Mouse (Mus musculus) lung, postnatal 0 days (tissue): ENCODE data around the gene Rps6ka5.

Experiments used
- CTCF ChIP-seq: IDR thresholded peaks from 2 replicates; pipeline ENCODE4 v1.5.1; 2016; ENCODE audit warnings: antibody characterized with exemption, mild to moderate bottlenecking
- EP300 ChIP-seq: IDR thresholded peaks from 2 replicates; pipeline ENCODE4 v1.6.1; 2016; ENCODE audit warnings: antibody characterized with exemption, mild to moderate bottlenecking, control low read depth

GRCm38 (mm10) chr12:100609064-100609463 is 117.7 kb downstream of the Rps6ka5 start:
- TF ChIP-seq CTCF: no peak
- no peak for TF ChIP-seq EP300
